In the genomic region with DNA sequence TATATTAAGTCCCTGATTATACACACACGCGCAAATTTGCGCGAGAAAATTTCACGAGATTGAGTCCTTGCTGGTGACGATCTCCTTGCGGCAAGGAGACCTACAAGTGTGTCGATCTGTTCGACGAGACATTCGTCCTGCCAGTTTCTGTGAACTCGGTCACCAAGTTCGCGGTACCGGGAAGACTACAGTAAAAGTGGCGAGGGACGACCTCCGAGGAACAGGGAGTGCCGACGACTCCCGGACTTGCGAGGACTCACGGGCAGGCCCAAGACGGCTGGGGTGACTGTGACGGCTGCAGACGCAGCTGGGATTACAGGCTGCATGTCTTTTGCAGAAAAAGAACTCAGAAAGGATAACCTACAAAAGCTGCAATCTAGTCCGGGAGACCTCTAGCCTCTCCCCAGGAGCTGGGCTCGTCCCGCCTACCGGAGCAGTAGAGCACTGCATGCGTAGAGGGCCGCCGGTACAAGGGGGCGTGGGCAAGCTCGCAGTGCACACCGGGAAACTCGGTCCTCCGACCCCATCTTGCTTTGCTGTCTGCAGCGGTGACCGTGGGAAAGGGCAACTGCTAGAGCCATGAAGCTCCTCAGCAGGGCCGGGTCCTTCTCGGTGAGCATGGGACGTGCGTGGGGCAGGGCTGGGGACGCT, we compare ENCODE assay signal across 8 mouse cellular contexts. TPM values are rescaled to one million over a fixed set of nuclear protein-coding genes. Genes with fewer than 3 reads are reported as not detected.
DNase-seq lines count a peak whose midpoint lies in the region; ATAC-seq and TF ChIP-seq lines count a peak whose summit lies in the region.

A gene (plus strand): TSS at position 466 of the 651 bp plus-strand sequence.

- H3K4me1 ChIP-seq in forebrain, embryonic 15.5 days, result peaks cover 26% of the 10 kb centered on the region
- peaks cover 8% of the 10 kb centered on the region for H3K4me1 ChIP-seq in lung, adult 2 months (ENCODE audit: control insufficient read depth, insufficient read depth, low read length)

- intact Hi-C loops in heart, postnatal 25 days (cut with DNase I), result loop anchor here (5.0 to 10.0 kb wide), 3 partner anchors 190 to 740 kb away; a partner anchor contains a TSS

- DNase-seq in ES-CJ7 (ENCODE audit: low read depth, low spot score), result peak; percentile 90
- DNase-seq in cerebellum, adult 11 months, result peak; percentile 76
- DNase-seq in heart, postnatal 25 days (ENCODE audit: low spot score), result peak; percentile 75
- DNase-seq in layer of hippocampus, adult 18-20 months (ENCODE audit: low spot score in 2 of 2), result peak; percentile 78 to 89
- peak; percentile 82 for DNase-seq in lung, adult 2 months
- DNase-seq in thymus, adult 18-20 months, result peak; percentile 73 to 78

- H3K4me2 ChIP-seq in forebrain, embryonic 15.5 days (replicated peaks), result peak within 1 kb of the TSS; percentile 74

- TF ChIP-seq CTCF in lung, adult 2 months (IDR thresholded peaks at IDR 0.05; ENCODE audit: insufficient read depth, low read length), result no peak

- peak; percentile 99 for ATAC-seq in forebrain, embryonic 15.5 days (replicated peaks)
- ATAC-seq in neutrophil, adult 5-6 weeks (ENCODE audit: extremely low read depth, insufficient number of reproducible peaks, low FRiP score, poor library complexity, severe bottlenecking), result peak; percentile 100

- WGBS in forebrain, embryonic 15.5 days, result under 1% methylated on average over 45 of the region's 45 CpGs
- under 1% methylated on average over 45 of the region's 45 CpGs for WGBS in lung, adult 2 months

- H3K27ac ChIP-seq in forebrain, embryonic 15.5 days (replicated peaks), result peak within 1 kb of the TSS; percentile 88

- TF ChIP-seq POLR2A in lung, adult 2 months (IDR thresholded peaks at IDR 0.05; ENCODE audit: borderline replicate concordance, extremely low read depth, low read depth, low read length), result peak; percentile 79; the same call in 1 of the 2 replicates

- H3K4me3 ChIP-seq in forebrain, embryonic 15.5 days, result peak within 1 kb of the TSS; percentile 99
- peak within 1 kb of the TSS; percentile 81 for H3K4me3 ChIP-seq in lung, adult 2 months (replicated peaks; ENCODE audit: extremely low read depth, low read depth, low read length)

- no peaks in the 10 kb centered on the region for H3K27me3 ChIP-seq in forebrain, embryonic 15.5 days

- H3K9ac ChIP-seq in forebrain, embryonic 15.5 days (replicated peaks), result peak within 1 kb of the TSS; percentile 100

- H3K36me3 ChIP-seq in forebrain, embryonic 15.5 days, result peaks cover 20% of the 10 kb centered on the region

- H3K9me3 ChIP-seq in forebrain, embryonic 15.5 days, result no peaks in the 10 kb centered on the region

RNA-seq across cellular contexts. Expression of the gene that starts here (rescaled TPM):
- polyA plus RNA-seq in forebrain, embryonic 15.5 days (2015; fragmentation: Nextera tagmentation; extraction: Ambion mirVana), result 217 and 226 TPM in 2 replicates
- total RNA-seq in heart, postnatal 25 days (2021), result 1,000 to 10,000 TPM; 1,144 to 1,191 TPM
- 100 to 1,000 TPM; 243 to 245 TPM for total RNA-seq in layer of hippocampus, adult 18-20 months (2021)
- polyA plus RNA-seq in lung, adult 2 months (2012; rRNA removed), result 28.5 and 53.0 TPM in 2 replicates
- total RNA-seq in neutrophil, adult 5-6 weeks (2017), result 57.0 and 57.1 TPM in 2 replicates

Comparison
In these comparisons a context has a peak if more than half of its experiments do, and no peak if none do; other contexts are left out.
1. Peak in every context shown above with its lines: DNase-seq, ATAC-seq, H3K4me3 ChIP-seq and H3K27ac ChIP-seq.
2. RNA of the gene that starts here (total RNA-seq): 1,144 to 1,191 TPM in heart, postnatal 25 days; 243 to 245 TPM in layer of hippocampus, adult 18-20 months and 57.0 to 57.1 TPM in neutrophil, adult 5-6 weeks; every median in the first group is over 4 times any median in the second.